Mouse (Mus musculus) hindbrain, embryonic 11.5 days (tissue): ENCODE results near the gene Fntb. TPM values are rescaled to one million over a fixed set of nuclear protein-coding genes. Genes with fewer than 3 reads are reported as not detected.

Experiments
- ATAC-seq: fragments of 200-750 bp; cut with Nextera tagmentation; 2 replicates; pipeline ENCODE4 v1.8.0; 2017; ENCODE audit warnings: mild to moderate bottlenecking, moderate TSS enrichment, moderate library complexity; ENCODE audit not compliant: low FRiP score
- DNase-seq: peaks from one replicate; pipeline ENCODE4 v3.0.0-alpha.2; 2015; ENCODE audit warnings: low spot score
- H3K27ac ChIP-seq: fragments of 300-500 bp; sonication (generic); 2 replicates; pipeline ENCODE4 v1.5.1; 2014; ENCODE audit warnings: mild to moderate bottlenecking, low read depth, low read length
- H3K27me3 ChIP-seq: fragments of 300-500 bp; sonication (generic); 2 replicates; pipeline ENCODE4 v1.6.1; 2014; ENCODE audit warnings: mild to moderate bottlenecking, low read length, moderate library complexity, mixed read lengths; ENCODE audit not compliant: control insufficient read depth, insufficient read depth
- H3K36me3 ChIP-seq: fragments of 300-500 bp; sonication (generic); 2 replicates; pipeline ENCODE4 v1.6.1; 2014; ENCODE audit warnings: mild to moderate bottlenecking, low read length, moderate library complexity, mixed read lengths; ENCODE audit not compliant: control insufficient read depth, insufficient read depth
- H3K4me1 ChIP-seq: fragments of 300-500 bp; sonication (generic); replicated peaks from 2 replicates; pipeline ENCODE4 v1.6.1; 2014; ENCODE audit warnings: low read length, mixed read lengths; ENCODE audit not compliant: control insufficient read depth, insufficient read depth
- H3K4me2 ChIP-seq: fragments of 300-500 bp; sonication (generic); replicated peaks from 2 replicates; pipeline ENCODE4 v1.6.1; 2014; ENCODE audit warnings: mild to moderate bottlenecking, low read depth, low read length
- H3K4me3 ChIP-seq: fragments of 300-500 bp; sonication (generic); 2 replicates; pipeline ENCODE4 v1.5.1; 2014; ENCODE audit warnings: low read depth, low read length
- H3K9ac ChIP-seq: fragments of 300-500 bp; sonication (generic); 2 replicates; pipeline ENCODE4 v1.6.1; 2014; ENCODE audit warnings: low read depth, low read length
- H3K9me3 ChIP-seq: fragments of 300-500 bp; sonication (generic); 2 replicates; pipeline ENCODE4 v1.6.1; 2016; ENCODE audit warnings: low read length; ENCODE audit not compliant: control insufficient read depth
- WGBS: fragments of 180-500 bp; shearing (Covaris S2); extraction: QIAGEN DNeasy Blood & Tissue Kit; methylation state at CpG from one replicate; pipeline ENCODE4 v1.1.7; 2014; 5-methylcytosine and 5-hydroxymethylcytosine counted together
- polyA plus RNA-seq: library from polyadenylated mRNA; unstranded; fragments of >200 nt; fragmentation: Nextera tagmentation; extraction: Ambion mirVana; gene quantifications from 2 replicates; pipeline ENCODE4 v1.2.1, GENCODE M21; 2014

Gene Fntb
- polyA plus RNA-seq, 1 experiment from 2014 or later: 42.5 TPM

- Histone ChIP-seq H3K27ac (no peak overlapping the region), H3K36me3 (no peaks in the 10 kb centered on the region), H3K4me2 (no peak overlapping the region), H3K4me1 (no peaks in the 10 kb centered on the region), H3K4me3 (no peak overlapping the region), H3K9ac (no peak overlapping the region), H3K9me3 (no peaks in the 10 kb centered on the region), H3K27me3 (no peaks in the 10 kb centered on the region)
- DNase-seq (peak; percentile 25), ATAC-seq (no peak)
- WGBS: 22% methylated on average over 3 of the region's 4 CpGs
These were observed 200.5 kb downstream of the Fntb start for GRCm38 (mm10) chr12:76965876-76966275.

Other genes starting within 250 kb of the Fntb start
- 1.9 and 2.1 TPM in 2 replicates for gene Plekhg3, start 234.7 kb upstream of the Fntb start, polyA plus RNA-seq
- 3.6 and 3.9 TPM in 2 replicates for gene Sptb, start 55.0 kb upstream of the Fntb start, polyA plus RNA-seq
- 99.5 and 106 TPM in 2 replicates for gene Churc1, start 51 bp upstream of the Fntb start, polyA plus RNA-seq
- not detected in 2 replicates for gene Gpx2, start 30.0 kb downstream of the Fntb start, polyA plus RNA-seq
- 11.3 and 14.6 TPM in 2 replicates for gene Rab15, start 57.3 kb downstream of the Fntb start, polyA plus RNA-seq
- 36.9 and 48.4 TPM in 2 replicates for gene Max, start 196.6 kb downstream of the Fntb start, polyA plus RNA-seq